Mouse (Mus musculus) hematopoietic stem cell, adult 5-6 weeks (primary cell): ENCODE data around the gene Chpt1. TPM values are rescaled to one million over a fixed set of nuclear protein-coding genes. Genes with fewer than 3 reads are reported as not detected.
"Not testable (repeated sequence)": the region's sequence is repeated elsewhere in the genome, so short reads cannot be mapped to it uniquely, and the experiment has no call there.

Experiments used
- ATAC-seq, 2 experiments: fragments of 125-278 bp in 1 of 2; replicated peaks in 1 of 2; 2 replicates each; pipeline ENCODE4 v1.8.0; 2016 to 2017; ENCODE audit warnings: inconsistent platforms in 2 of 2, mild to moderate bottlenecking in 2 of 2, moderate number of reproducible peaks in 2 of 2, low read depth in 1 of 2, moderate TSS enrichment in 1 of 2; ENCODE audit not compliant: low FRiP score in 2 of 2, poor library complexity in 2 of 2, severe bottlenecking in 2 of 2, insufficient read depth in 1 of 2, low TSS enrichment in 1 of 2
- total RNA-seq: library from RNA; stranded (forward); fragments of 172-1452, 232-1000 nt; gene quantifications from 2 replicates; pipeline ENCODE4 v1.2.3, GENCODE M21; 2017

The Chpt1 gene
- total RNA-seq, 1 experiment from 2014 or later = 13.3 TPM

- no peak for ATAC-seq
Measured at GRCm38 (mm10) chr10:88501886-88502765, 1.7 kb downstream of the Chpt1 start.

GRCm38 (mm10) chr10:88501370-88501769 lies 2.5 kb downstream of the Chpt1 start:
- ATAC-seq = no peak

GRCm38 (mm10) chr10:88499993-88500392 lies 3.9 kb downstream of the Chpt1 start:
- ATAC-seq = no peak

GRCm38 (mm10) chr10:88496864-88497564 lies 6.9 kb downstream of the Chpt1 start:
- ATAC-seq = no peak

- no peak for ATAC-seq
Measured at GRCm38 (mm10) chr10:88494959-88495587, 8.8 kb downstream of the Chpt1 start.

- ATAC-seq = no peak
Measured at GRCm38 (mm10) chr10:88492658-88493057, 11.2 kb downstream of the Chpt1 start.

- peak; percentile 32 to 64; a peak in 2 of 4 replicates for ATAC-seq
Measured at GRCm38 (mm10) chr10:88491632-88492031, 12.2 kb downstream of the Chpt1 start.

- ATAC-seq = no peak
Measured at GRCm38 (mm10) chr10:88488629-88489028, 15.2 kb downstream of the Chpt1 start.

GRCm38 (mm10) chr10:88482866-88483265 lies 21.0 kb downstream of the Chpt1 start:
- ATAC-seq = not testable (repeated sequence)

- no peak for ATAC-seq
Measured at GRCm38 (mm10) chr10:88460122-88460820, 43.6 kb downstream of the Chpt1 start.

- peak in 1 of 2 experiments; percentile 7; a peak in 1 of 4 replicates for ATAC-seq
Measured at GRCm38 (mm10) chr10:88459502-88459992, 44.3 kb downstream of the Chpt1 start, which contains the start of gene Sycp3. Gene Sycp3, plus strand, starts transcription at chr10:88459569.

- no peak for ATAC-seq
Measured at GRCm38 (mm10) chr10:88457816-88458215, 46.1 kb downstream of the Chpt1 start.

- ATAC-seq = no peak
Measured at GRCm38 (mm10) chr10:88451990-88452389, 51.9 kb downstream of the Chpt1 start.

- no peak for ATAC-seq
Measured at GRCm38 (mm10) chr10:88451221-88451620, 52.7 kb downstream of the Chpt1 start.

GRCm38 (mm10) chr10:88441224-88441623 lies 62.6 kb downstream of the Chpt1 start:
- ATAC-seq = peak; percentile 42 to 46; a peak in 2 of 4 replicates

- no peak for ATAC-seq
Measured at GRCm38 (mm10) chr10:88427998-88428397, 75.9 kb downstream of the Chpt1 start.

- no peak for ATAC-seq
Measured at GRCm38 (mm10) chr10:88426896-88427295, 77.0 kb downstream of the Chpt1 start.
